Mouse (Mus musculus) monocyte, adult 59 days (primary cell): ENCODE measurements around the gene Olfr605. TPM values are rescaled to one million over a fixed set of nuclear protein-coding genes. Genes with fewer than 3 reads are reported as not detected.

Experiments
- total RNA-seq, 2 experiments: library from RNA; stranded (reverse); gene quantifications; one replicate each; pipeline ENCODE4 v1.2.4; 2023

Olfr605 gene
- total RNA-seq, result not detected

DNA sequence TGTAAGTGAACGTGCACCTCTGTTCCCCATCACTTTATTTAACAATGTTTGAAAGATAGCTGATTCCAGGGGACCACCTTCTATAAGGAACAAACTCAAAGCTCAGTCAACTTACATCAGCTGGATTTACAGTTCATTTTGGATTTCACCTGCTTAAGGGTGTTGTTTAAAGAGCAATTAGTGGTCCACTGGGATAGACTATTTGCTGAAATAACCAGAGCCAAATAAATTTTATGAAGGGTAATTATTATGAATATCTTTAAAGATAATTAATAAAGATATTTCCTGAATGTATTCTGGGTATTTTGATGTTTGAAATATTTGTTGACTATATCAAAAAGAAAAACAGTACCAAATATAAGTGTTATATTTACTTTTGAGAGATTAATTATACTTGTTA, at the start of gene Olfr605:
Gene Olfr605 (minus strand): TSS at position 101 of the 400 bp plus-strand sequence.

DNA sequence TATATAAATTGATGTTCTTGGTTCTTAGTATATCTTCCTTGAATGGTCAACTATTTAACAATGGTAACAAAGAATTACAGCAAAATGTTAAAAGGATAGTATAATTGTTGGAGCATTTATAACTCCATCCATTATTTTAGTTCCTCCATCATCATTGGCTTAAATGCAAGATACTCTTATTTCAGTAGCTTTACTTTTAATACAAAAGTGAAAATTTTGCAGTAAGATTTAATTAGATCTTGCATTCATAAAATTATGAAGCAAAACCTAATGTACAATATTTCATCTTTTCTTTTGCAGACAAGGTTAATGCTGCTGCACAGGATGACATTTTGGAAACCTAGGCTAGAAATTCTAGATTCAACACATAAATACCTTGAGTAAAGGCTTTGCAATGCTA, 24.3 kb upstream of the Olfr605 start, which contains the start of gene Olfr608:
Gene Olfr608 (plus strand): TSS at position 301 of the 400 bp plus-strand sequence.

DNA sequence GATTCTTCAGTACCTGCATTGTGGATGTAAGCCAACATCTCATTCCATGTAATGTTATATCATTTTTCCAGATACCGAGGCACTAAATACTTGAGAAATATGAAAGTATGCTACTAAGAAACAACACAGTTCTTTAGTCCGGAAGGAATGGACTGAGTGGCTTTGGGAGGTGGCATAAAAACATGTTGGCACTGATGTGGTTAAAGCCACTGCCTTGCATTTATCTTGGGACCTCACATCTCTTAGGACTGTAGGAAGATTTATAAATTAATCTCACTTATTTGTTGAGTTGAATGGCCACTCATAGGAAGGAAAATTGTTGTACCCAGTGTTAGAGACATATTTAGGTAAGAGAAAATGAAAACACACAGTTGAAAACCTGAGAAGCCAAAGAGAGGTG, 3.5 kb upstream of the Olfr605 start, which contains the start of gene Olfr606:
Gene Olfr606 (plus strand): TSS at position 301 of the 400 bp plus-strand sequence.

DNA sequence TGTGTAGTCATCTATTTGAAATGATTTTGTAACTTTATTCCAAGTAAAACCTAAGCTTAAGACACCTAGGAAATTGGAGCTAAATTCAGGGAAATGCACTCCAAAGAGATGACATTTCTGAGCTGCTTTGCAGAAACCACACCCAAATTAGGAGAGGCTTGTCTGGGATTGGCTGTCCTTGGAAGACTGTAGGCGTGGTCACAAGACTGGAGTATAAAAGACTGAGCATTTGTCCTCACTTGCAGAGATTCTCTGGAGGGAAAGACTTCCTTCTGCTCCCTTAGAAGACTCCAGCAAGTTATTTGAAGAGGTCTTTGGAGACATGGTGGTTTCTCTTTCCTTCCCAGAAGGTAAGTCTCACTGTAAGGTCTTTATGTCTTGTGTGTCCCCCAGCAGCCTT, 30.5 kb downstream of the Olfr605 start, which contains the start of gene Usp17lc:
Gene Usp17lc (plus strand): TSS at position 301 of the 400 bp plus-strand sequence.

Other genes starting within 250 kb of the Olfr605 start
- gene Olfr593, start 233.6 kb downstream of the Olfr605 start, total RNA-seq, result not detected
- not detected for gene Olfr594, start 228.4 kb downstream of the Olfr605 start, total RNA-seq
- not detected for gene Usp17ld, start 192.9 kb downstream of the Olfr605 start, total RNA-seq
- not detected for gene Olfr596, start 139.8 kb downstream of the Olfr605 start, total RNA-seq
- not detected for gene Olfr597, start 129.1 kb downstream of the Olfr605 start, total RNA-seq
- gene Olfr598, start 121.9 kb downstream of the Olfr605 start, total RNA-seq, result not detected
- not detected for gene Olfr599, start 109.5 kb downstream of the Olfr605 start, total RNA-seq
- not detected for gene Olfr600, start 95.8 kb downstream of the Olfr605 start, total RNA-seq
- gene Olfr601, start 82.8 kb downstream of the Olfr605 start, total RNA-seq, result not detected
- not detected for gene Olfr603, start 59.3 kb downstream of the Olfr605 start, total RNA-seq
- gene Usp17lc, start 30.4 kb downstream of the Olfr605 start, total RNA-seq, result not detected
- gene Olfr606, start 3.6 kb upstream of the Olfr605 start, total RNA-seq, result not detected
- not detected for gene Olfr607, start 18.7 kb upstream of the Olfr605 start, total RNA-seq
- not detected for gene Olfr608, start 24.4 kb upstream of the Olfr605 start, total RNA-seq
- gene Olfr609, start 52.6 kb upstream of the Olfr605 start, total RNA-seq, result not detected
- not detected for gene Olfr610, start 66.7 kb upstream of the Olfr605 start, total RNA-seq
- not detected for gene Olfr611, start 75.4 kb upstream of the Olfr605 start, total RNA-seq
- gene Olfr612, start 97.3 kb upstream of the Olfr605 start, total RNA-seq, result not detected
- not detected for gene Olfr613, start 102.6 kb upstream of the Olfr605 start, total RNA-seq
- gene Olfr615, start 110.6 kb upstream of the Olfr605 start, total RNA-seq, result not detected
- not detected for gene Olfr616, start 123.7 kb upstream of the Olfr605 start, total RNA-seq
- gene Olfr617, start 127.6 kb upstream of the Olfr605 start, total RNA-seq, result not detected
- not detected for gene Olfr618, start 144.7 kb upstream of the Olfr605 start, total RNA-seq
- not detected for gene Olfr619, start 155.1 kb upstream of the Olfr605 start, total RNA-seq
- gene Olfr620, start 167.1 kb upstream of the Olfr605 start, total RNA-seq, result not detected
- not detected for gene Olfr622, start 197.3 kb upstream of the Olfr605 start, total RNA-seq
- not detected for gene Olfr623, start 218.3 kb upstream of the Olfr605 start, total RNA-seq
- gene Olfr624, start 225.8 kb upstream of the Olfr605 start, total RNA-seq, result not detected
- not detected for gene Olfr625-ps1, start 237.3 kb upstream of the Olfr605 start, total RNA-seq